Mouse (Mus musculus) duodenum, adult 2 months (tissue): Measurements from ENCODE around the gene Gm14408. TPM values are rescaled to one million over a fixed set of nuclear protein-coding genes. Genes with fewer than 3 reads are reported as not detected.

Source experiments
- polyA plus RNA-seq: library from polyadenylated mRNA; depleted of rRNA; stranded (reverse); fragments of >200 nt; gene quantifications from 2 replicates; pipeline ENCODE4 v1.2.3, GENCODE M21; 2012; ENCODE audit warnings: low replicate concordance; rRNA removed

The Gm14408 gene
- polyA plus RNA-seq = not detected in 2 replicates

GRCm38 (mm10) chr2:176830840-176831239, at the start of gene Gm14408:
Gene Gm14408, plus strand, starts transcription at chr2:176831140.

GRCm38 (mm10) chr2:176798312-176798711, 32.6 kb upstream of the Gm14408 start, which contains the start of gene Gm14295:
Gene Gm14295, plus strand, starts transcription at chr2:176798612.

Other genes with a start within 250 kb of the Gm14408 start
- gene Gm14308, start 194.8 kb upstream of the Gm14408 start, polyA plus RNA-seq = 0.27 and 0.50 TPM in 2 replicates
- gene Zfp973, start 160.6 kb upstream of the Gm14408 start, polyA plus RNA-seq = 0.07 and 0.08 TPM in 2 replicates
- gene Gm14305, start 122.8 kb upstream of the Gm14408 start, polyA plus RNA-seq = 0.08 and 0.11 TPM in 2 replicates
- 3.4 TPM in 1 of 2 replicates, not detected in the other for gene Gm14295, start 32.5 kb upstream of the Gm14408 start, polyA plus RNA-seq
- gene Gm14296, start 96.7 kb downstream of the Gm14408 start, polyA plus RNA-seq = 0.07 and 0.30 TPM in 2 replicates
- not detected in 2 replicates for gene Gm14419, start 169.8 kb downstream of the Gm14408 start, polyA plus RNA-seq
- gene Gm14401, start 243.2 kb downstream of the Gm14408 start, polyA plus RNA-seq = not detected in 2 replicates